Mouse (Mus musculus) mouse trophoblast stem cell (cell line): ENCODE measurements around the gene Dpf3.

ENCODE experiments used
- in situ Hi-C, 2 experiments: fragments of 300-500 bp; cut with MseI, MboI; formaldehyde crosslinking; loops; 2 replicates in 1 of 2; 3 replicates in 1 of 2; pipeline ENCODE4 v1.15.1; 2025

The Dpf3 gene

DNA sequence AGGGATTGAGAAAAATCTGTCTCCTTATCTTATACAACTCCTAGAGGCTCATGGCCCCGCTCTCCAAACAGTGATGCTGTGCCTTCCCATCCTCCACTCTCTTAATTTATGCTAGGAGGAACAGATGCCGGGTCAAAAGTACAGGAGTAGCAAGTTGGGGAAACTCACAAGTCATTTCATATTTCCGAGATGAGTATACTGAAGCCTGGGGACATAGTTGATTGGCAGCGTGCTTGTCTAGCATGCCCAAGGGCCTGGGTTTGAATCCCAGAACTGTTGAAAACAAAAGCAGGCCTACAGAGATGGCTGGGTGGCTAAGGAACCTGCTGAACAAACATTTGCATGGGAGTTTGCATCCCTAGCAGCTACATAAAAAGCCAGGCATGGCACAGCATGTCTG lies 72.3 kb downstream of the Dpf3 start:
- in situ Hi-C loops, result no loop called here

- in situ Hi-C loops, result no loop called here
These were observed 73.8 kb downstream of the Dpf3 start for GRCm38 (mm10) chr12:83413684-83414083.

DNA sequence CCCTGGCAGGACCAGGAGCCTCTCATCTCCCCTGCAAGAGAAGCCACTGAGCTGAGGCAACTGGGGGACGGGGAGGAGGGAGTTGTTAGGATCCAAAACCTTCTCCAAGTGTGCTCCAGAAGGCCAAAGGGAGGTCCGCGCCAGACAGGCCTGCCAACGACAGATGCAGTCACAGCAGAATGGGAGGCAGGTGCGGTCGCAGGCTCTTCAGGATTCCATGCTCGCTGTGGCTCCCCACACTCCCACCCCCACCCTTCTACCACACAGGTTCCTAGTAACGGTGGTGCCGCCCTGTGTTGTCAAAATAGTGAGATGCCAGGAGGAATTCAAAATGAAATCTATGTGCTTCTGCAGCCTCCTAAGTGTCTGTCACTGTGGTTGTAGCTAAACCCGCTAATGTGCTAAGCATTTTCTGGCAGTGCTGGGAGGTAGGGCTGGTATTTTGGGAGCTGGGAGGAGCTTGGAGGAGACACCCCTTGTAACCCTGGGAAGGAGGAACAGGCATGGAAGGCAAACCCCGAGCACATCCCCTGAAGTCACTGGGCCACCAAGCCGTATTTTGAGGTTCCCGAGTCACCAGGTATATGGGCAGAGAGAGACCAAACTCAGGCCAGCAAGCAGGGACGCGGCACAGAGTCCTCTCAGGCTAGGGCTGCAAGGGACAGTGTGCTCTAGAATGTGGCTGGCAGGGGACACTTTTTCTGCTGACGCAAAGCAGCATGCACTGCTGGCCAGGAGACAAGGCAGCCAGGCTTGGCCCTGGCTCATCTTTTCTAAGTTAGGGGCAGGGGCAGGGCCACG lies 75.6 kb downstream of the Dpf3 start:
- in situ Hi-C loops, result no loop called here

DNA sequence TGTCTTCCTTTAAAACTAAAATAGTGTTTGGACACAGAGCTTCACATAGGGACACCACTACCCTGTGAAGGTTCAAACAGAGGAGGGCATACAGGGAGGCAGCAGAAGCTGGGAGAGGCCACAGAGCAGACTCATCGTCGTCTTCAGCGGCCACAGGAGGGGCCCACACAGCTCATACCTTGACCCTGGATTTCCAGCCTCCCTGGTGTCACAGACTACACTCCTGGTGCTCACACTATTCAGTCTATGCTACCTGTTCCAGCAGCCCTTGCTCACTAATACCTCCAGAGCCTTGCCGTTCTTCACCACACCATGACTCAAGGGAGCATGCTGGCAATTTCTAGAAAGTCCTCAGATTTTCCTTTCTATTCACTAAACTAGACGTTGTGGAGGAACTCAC lies 76.5 kb downstream of the Dpf3 start:
- in situ Hi-C loops, result no loop called here

DNA sequence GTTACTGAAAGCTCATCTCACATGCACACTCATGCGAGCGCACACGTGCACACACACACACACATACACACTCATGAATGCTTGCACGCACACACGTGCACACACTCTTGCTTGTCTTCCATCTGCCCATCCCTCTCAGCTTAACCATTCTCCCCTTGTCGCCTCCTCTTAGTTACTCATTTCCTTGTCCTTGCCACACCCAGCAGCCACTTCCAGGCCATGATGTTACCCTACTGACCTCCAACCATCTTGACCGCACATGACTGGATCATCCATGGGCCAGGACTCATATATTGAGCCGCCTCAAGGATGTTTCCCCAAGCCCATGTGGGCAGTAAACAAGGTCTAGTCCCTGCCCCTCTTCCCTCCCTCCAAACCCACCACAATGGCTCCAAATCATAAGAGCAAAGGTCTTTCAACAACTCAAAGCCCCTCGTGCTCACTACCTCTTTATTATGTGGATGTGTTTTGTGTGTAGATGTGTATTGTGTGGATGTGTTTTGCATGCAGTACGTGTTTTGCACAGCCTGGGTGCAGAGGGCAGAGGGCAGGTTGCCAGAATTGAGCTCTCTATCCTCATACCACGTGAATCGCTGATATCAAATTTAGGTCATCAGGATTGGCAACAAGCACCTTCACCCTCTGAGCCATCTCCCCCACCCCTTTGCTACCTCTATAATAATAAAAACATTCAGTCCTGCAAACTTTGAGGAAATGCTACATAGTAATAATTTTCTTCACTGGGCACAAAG lies 82.0 kb downstream of the Dpf3 start:
- in situ Hi-C loops, result no loop called here

- in situ Hi-C loops, result no loop called here
These were observed 85.2 kb downstream of the Dpf3 start for GRCm38 (mm10) chr12:83402270-83402669.

GRCm38 (mm10) chr12:83392011-83392410 lies 95.5 kb downstream of the Dpf3 start:
- in situ Hi-C loops, result no loop called here

DNA sequence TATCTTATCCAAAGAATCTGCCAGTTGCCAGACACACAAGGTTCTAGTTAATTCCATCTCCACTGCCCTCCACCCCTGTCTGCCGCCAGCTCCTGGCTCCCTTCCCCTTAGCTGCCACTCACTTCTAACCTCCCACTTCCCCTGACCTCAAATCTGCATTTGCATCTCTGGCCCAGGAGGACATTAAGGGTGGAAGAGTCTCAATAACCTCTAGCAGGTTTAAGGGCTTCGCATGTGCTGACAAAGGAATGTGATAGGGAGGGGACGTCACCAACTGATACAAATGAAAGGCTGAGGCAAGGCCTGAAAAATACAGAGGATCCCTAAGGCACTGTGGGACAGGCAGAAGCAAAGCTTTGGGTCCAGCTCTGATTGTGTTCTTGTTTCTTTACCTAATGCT lies 100.0 kb downstream of the Dpf3 start:
- in situ Hi-C loops, result no loop called here

- in situ Hi-C loops, result no loop called here
These were observed 106.4 kb downstream of the Dpf3 start for GRCm38 (mm10) chr12:83381072-83381471.

DNA sequence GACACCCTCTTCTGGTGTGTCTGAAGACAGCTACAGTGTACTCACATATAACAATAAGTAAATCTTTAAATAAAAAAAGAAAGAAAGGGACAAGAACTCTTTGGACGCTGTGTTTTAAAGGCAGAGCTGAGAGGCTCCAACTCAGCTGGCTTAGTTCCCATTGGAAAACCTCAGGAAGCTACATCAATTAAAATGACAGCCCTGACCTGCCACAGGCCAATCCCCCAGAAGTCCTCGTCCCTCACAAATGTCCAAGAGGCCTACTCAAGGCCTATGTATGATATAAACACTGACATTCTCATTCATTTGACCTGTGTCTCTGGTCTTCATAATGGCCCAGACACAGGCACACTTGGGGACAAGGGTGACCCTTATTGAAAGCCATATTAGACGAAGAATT lies 107.5 kb downstream of the Dpf3 start:
- in situ Hi-C loops, result no loop called here

GRCm38 (mm10) chr12:83375015-83375831 lies 112.3 kb downstream of the Dpf3 start:
- in situ Hi-C loops, result no loop called here

DNA sequence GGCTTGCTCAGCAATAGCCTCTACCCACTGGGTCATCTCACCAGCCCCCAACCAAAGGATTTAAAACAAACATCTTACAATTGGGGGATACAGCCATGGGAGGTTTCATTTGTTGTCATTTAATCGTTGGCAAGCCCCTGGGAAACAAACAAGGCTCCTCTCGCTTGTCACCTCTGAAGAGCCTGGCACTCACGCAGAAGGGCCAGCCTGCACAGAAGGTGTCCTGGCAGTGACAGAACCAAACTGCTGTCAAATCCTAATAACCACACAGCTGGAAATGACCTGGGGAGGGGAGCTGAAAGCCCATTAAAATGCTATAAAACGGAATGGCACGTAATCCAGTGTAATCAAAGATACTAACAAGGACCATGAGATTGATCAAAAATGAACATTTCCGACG lies 114.4 kb downstream of the Dpf3 start:
- in situ Hi-C loops, result no loop called here

GRCm38 (mm10) chr12:83372290-83372689 lies 115.2 kb downstream of the Dpf3 start:
- in situ Hi-C loops, result no loop called here

- in situ Hi-C loops, result no loop called here
These were observed 117.3 kb downstream of the Dpf3 start for GRCm38 (mm10) chr12:83370221-83370620.

DNA sequence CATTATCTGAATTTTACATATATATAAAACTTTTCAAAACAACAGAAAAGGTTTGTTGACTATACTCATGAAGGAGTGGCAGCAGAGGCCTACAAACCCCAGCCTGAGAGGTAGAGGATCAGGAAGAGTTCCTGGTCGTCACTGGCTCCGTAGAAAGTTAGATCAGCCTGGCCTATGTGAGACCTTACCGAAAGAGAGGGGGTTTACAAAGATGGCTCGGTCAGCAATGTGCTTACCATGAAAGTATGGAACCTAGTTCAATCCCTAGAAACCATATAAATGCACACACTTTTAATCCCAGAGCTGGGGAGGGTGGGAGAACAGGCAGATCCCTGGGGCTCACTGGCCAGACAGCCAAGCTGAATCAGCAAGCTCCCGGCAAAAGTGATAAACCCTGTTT lies 118.1 kb downstream of the Dpf3 start:
- in situ Hi-C loops, result no loop called here

DNA sequence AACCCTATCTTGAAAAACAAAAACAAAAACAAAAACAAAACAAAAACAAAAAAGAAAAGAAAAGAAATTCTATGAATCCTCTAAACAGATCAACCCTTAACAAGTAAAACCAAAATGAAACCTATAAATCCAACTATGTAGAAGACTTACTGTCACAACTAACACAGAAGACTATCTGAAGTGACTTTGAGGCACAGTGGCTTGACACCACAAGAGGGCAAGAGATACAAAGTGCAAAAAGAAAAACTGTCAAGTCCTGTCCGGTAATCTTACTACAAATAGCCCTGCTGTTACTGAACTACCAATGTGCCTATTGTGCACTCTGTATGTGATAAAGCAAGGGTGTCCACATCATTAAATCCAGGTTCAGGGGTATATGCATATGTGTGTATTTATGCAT lies 120.0 kb downstream of the Dpf3 start:
- in situ Hi-C loops, result no loop called here

DNA sequence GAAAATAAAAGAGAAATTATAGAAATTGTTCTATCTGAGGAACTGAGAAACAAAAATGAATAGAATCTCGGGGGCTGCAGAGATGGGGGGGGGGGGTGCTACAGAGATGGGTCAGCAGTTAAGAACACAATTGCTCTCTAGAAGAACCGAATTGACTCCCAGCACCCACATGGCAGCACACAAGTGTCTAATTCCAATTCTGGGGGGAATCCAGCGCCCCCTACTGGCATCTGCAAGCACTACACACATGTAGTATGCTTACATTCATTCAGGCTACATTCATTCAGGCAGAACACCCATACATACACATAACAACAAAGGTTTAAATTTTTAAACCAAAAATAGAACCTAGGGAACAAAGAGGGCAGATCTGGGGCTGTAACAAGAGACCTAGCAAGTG lies 122.7 kb downstream of the Dpf3 start:
- in situ Hi-C loops, result no loop called here

DNA sequence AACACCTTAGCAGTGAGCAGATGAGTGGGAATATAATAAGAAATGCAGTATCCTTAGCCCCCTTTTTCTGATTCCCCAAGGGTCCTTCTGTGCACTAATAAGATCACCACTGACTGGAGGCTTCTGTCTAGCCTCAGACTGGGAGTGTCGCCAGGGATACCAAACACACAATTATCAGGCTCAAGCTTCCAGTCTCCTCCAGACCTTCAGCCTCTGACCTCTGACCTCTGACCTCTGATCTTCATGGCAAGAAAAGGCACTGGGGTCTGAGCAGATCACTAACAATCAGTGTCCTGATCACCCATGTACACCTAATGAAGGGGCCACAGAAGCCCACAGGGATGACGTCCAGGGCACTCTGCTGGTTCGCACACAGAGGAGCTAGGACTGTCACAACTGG lies 125.7 kb downstream of the Dpf3 start:
- in situ Hi-C loops, result no loop called here

DNA sequence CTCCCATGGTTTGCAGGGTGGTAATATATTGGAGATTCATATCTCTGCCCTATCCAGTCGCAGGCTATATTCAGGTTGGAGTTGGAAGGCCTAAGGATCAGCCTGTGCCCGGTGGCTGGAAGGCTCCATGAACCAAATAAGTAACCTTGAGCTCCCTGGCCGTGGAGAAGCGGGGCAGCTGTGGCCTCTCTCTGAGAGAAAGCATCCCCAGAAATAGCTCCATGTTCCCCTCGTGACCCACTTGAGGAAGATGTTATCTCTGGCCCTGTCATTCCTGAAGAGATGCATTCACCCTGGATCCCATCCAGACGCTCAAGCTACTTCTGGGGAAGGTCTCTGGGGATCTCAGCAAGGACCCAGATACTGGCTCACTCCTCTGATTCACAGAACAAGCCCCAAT lies 134.9 kb downstream of the Dpf3 start:
- in situ Hi-C loops, result no loop called here

GRCm38 (mm10) chr12:83349736-83350135 lies 137.8 kb downstream of the Dpf3 start:
- in situ Hi-C loops, result no loop called here

DNA sequence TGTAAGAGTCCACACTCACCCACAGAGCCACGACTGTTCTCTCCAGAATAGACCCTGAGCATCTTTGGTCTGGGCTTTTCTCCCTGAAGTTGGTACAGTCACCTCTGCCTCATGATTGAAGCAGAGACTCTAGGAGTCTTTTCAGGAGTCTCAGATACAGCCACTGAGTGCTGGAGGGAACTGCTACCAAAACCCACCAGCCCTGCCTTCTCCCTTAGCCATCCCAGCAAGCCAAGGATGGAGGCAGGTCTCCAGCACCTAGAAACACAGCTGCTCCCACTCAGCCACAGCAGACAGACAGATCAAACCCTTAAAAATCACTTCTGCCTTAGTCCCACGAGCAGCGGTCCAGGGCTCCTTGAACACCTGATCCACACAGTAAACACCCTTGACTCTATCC lies 139.3 kb downstream of the Dpf3 start:
- in situ Hi-C loops, result no loop called here

GRCm38 (mm10) chr12:83342875-83343185 lies 144.7 kb downstream of the Dpf3 start:
- in situ Hi-C loops, result no loop called here
